Mouse (Mus musculus) yolk sac, embryonic 10.5 days (tissue): ENCODE results near the gene Chst2.

Source experiments
- DNase-seq: peaks from one replicate; pipeline ENCODE4 v3.0.0-alpha.2; 2017; ENCODE audit warnings: low spot score

The Chst2 gene

GRCm38 (mm10) chr9:95406571-95407561 lies at the start of gene Chst2:
Gene Chst2, minus strand, starts transcription at chr9:95406722.
- peak; percentile 86 for DNase-seq

GRCm38 (mm10) chr9:95451931-95452330 lies 45.4 kb upstream of the Chst2 start:
- DNase-seq: no peak

GRCm38 (mm10) chr9:95450586-95450985 lies 44.1 kb upstream of the Chst2 start:
- DNase-seq: no peak

GRCm38 (mm10) chr9:95442321-95442731 lies 35.8 kb upstream of the Chst2 start:
- DNase-seq: peak; percentile 14

GRCm38 (mm10) chr9:95437883-95438282 lies 31.4 kb upstream of the Chst2 start:
- no peak for DNase-seq

- DNase-seq: no peak
Observed at GRCm38 (mm10) chr9:95436294-95436613, 29.7 kb upstream of the Chst2 start.

GRCm38 (mm10) chr9:95435506-95436293 lies 29.2 kb upstream of the Chst2 start:
- no peak for DNase-seq

GRCm38 (mm10) chr9:95428277-95428676 lies 21.8 kb upstream of the Chst2 start:
- no peak for DNase-seq

GRCm38 (mm10) chr9:95413911-95414310 lies 7.4 kb upstream of the Chst2 start:
- DNase-seq: no peak

- no peak for DNase-seq
Observed at GRCm38 (mm10) chr9:95412047-95412446, 5.5 kb upstream of the Chst2 start.

GRCm38 (mm10) chr9:95407586-95408220 lies 1.2 kb upstream of the Chst2 start:
- DNase-seq: peak; percentile 48

GRCm38 (mm10) chr9:95405946-95406570 lies 464 bp downstream of the Chst2 start:
- peak; percentile 42 for DNase-seq

GRCm38 (mm10) chr9:95405511-95405945 lies 994 bp downstream of the Chst2 start:
- DNase-seq: peak; percentile 55

- no peak for DNase-seq
Observed at GRCm38 (mm10) chr9:95404811-95405465, 1.6 kb downstream of the Chst2 start.

GRCm38 (mm10) chr9:95401686-95402085 lies 4.8 kb downstream of the Chst2 start:
- DNase-seq: no peak

GRCm38 (mm10) chr9:95392011-95392410 lies 14.5 kb downstream of the Chst2 start:
- no peak for DNase-seq

- no peak for DNase-seq
Observed at GRCm38 (mm10) chr9:95389956-95390355, 16.6 kb downstream of the Chst2 start.

GRCm38 (mm10) chr9:95387881-95388380 lies 18.6 kb downstream of the Chst2 start:
- no peak for DNase-seq

- no peak for DNase-seq
Observed at GRCm38 (mm10) chr9:95375966-95376365, 30.6 kb downstream of the Chst2 start.

GRCm38 (mm10) chr9:95375336-95375735 lies 31.2 kb downstream of the Chst2 start:
- DNase-seq: peak; percentile 3

- DNase-seq: no peak
Observed at GRCm38 (mm10) chr9:95373741-95374140, 32.8 kb downstream of the Chst2 start.
